Mouse (Mus musculus): ENCODE results near the gene Gm14403. TPM values are rescaled to one million over a fixed set of nuclear protein-coding genes. Genes with fewer than 3 reads are reported as not detected.
"Not testable (repeated sequence)": the region's sequence is repeated elsewhere in the genome, so short reads cannot be mapped to it uniquely, and the experiment has no call there.

The Gm14403 gene
- polyA plus RNA-seq (2016; fragmentation: Nextera tagmentation; extraction: Ambion mirVana) = 7.1 and 8.3 TPM in 2 replicates

GRCm38 (mm10) chr2:177498067-177498466 lies at the start of gene Gm14403:
Gm14403 (plus strand) TSS chr2:177498215.
- H3K27ac ChIP-seq (replicated peaks) = peak within 1 kb of the TSS; percentile 51; the same call in 1 of the 2 replicates
- WGBS = 22% methylated on average over 7 of the region's 7 CpGs
- peak; percentile 11 for DNase-seq (ENCODE audit: low spot score)

GRCm38 (mm10) chr2:177464676-177465075 lies 33.3 kb upstream of the Gm14403 start, which contains the start of gene Zfp970:
Zfp970 (plus strand) TSS chr2:177464733.
- not testable (repeated sequence) for H3K4me1 ChIP-seq; H3K27me3 ChIP-seq (replicated peaks; ENCODE audit: low read depth, poor library complexity, severe bottlenecking); H3K27ac ChIP-seq (replicated peaks); H3K36me3 ChIP-seq (replicated peaks); H3K9me3 ChIP-seq
- peak; percentile 9 for DNase-seq (ENCODE audit: low spot score)
- 8% methylated on average over 8 of the region's 9 CpGs for WGBS
- peak within 1 kb of the TSS; percentile 56 for H3K4me3 ChIP-seq

More at GRCm38 (mm10) chr2:177498067-177498466, at the start of gene Gm14403:
- H3K4me3 ChIP-seq = peak within 1 kb of the TSS; percentile 54
- not testable (repeated sequence) for H3K36me3 ChIP-seq (replicated peaks); H3K27me3 ChIP-seq (replicated peaks; ENCODE audit: low read depth, poor library complexity, severe bottlenecking); H3K4me1 ChIP-seq; H3K9me3 ChIP-seq

DNA sequence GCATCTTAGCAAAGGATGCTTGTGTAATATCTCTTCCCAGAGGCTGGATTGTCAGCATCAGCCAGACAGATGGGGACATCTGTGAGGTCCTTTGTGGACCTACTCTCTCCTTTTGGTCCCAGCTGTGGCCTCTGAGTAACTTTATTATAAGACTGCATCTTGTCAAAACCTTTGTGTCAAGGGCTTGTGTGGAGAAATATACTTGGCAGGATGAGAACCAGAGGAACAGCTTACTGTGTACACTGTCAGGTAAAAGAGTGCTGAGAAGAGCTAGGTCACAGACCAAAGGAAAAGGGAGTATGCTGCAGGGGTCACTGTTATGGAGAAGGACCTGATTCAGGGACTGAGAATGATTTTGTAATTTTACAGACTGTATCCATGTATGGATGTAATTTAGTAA lies 29.8 kb upstream of the Gm14403 start:
- H3K36me3 ChIP-seq (replicated peaks); H3K4me1 ChIP-seq; H3K27ac ChIP-seq (replicated peaks); DNase-seq (ENCODE audit: low spot score); H3K4me3 ChIP-seq; H3K9me3 ChIP-seq; H3K27me3 ChIP-seq (replicated peaks; ENCODE audit: low read depth, poor library complexity, severe bottlenecking): not testable (repeated sequence)

DNA sequence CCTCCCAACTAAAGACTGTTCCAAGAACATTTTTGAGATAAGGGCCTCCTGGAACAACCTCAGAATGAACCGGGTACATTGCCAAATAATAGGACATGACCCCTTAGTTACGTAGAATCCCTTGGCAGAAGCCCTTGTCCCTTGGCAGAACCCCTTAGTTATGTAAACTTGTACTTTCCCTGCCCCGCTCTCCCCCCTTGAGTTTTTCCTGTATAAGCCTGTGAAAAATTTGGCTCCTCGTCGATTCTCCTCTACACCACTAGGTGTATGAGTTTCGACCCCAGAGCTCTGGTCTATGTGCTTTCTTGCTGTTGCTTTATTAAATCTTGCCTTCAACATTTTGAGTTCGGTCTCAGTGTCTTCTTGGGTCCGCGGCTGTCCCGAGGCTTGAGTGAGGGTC lies 25.8 kb upstream of the Gm14403 start:
- H3K27ac ChIP-seq (replicated peaks); H3K27me3 ChIP-seq (replicated peaks; ENCODE audit: low read depth, poor library complexity, severe bottlenecking); H3K9me3 ChIP-seq; H3K4me3 ChIP-seq; DNase-seq (ENCODE audit: low spot score); H3K36me3 ChIP-seq (replicated peaks); H3K4me1 ChIP-seq: not testable (repeated sequence)
- 96% methylated on average over 7 of the region's 10 CpGs for WGBS

GRCm38 (mm10) chr2:177481971-177482370 lies 16.0 kb upstream of the Gm14403 start:
- not testable (repeated sequence) for H3K4me1 ChIP-seq; H3K9me3 ChIP-seq; H3K4me3 ChIP-seq; H3K27ac ChIP-seq (replicated peaks); DNase-seq (ENCODE audit: low spot score); H3K36me3 ChIP-seq (replicated peaks); H3K27me3 ChIP-seq (replicated peaks; ENCODE audit: low read depth, poor library complexity, severe bottlenecking)
- 95% methylated on average over 1 of the region's 1 CpGs for WGBS

GRCm38 (mm10) chr2:177483238-177483948 lies 14.6 kb upstream of the Gm14403 start:
- not testable (repeated sequence) for H3K36me3 ChIP-seq (replicated peaks); H3K27ac ChIP-seq (replicated peaks); H3K27me3 ChIP-seq (replicated peaks; ENCODE audit: low read depth, poor library complexity, severe bottlenecking); H3K4me3 ChIP-seq; H3K9me3 ChIP-seq; H3K4me1 ChIP-seq; DNase-seq (ENCODE audit: low spot score)
- 88% methylated on average over 11 of the region's 11 CpGs for WGBS

DNA sequence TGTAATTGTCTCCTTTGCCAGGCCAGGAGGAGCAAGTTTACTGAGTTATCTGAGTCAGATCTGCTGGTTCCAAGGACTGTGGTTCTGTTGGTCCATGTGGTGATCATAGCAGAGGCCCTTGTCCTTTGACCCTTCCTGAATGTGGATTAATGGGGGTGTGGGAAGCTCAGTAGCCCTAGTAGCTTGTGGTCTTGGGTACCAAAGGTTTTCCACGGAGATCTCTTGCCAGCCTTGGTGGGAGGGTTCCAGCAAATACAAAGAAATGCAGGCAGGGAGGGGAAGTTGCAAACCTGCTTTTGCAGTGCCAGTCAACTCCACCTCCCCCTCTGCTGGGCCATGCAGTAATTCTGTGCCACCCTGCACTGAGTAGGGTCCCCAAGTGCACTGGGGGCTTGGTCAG lies 1.2 kb downstream of the Gm14403 start:
- DNase-seq (ENCODE audit: low spot score); H3K27me3 ChIP-seq (replicated peaks; ENCODE audit: low read depth, poor library complexity, severe bottlenecking): not testable (repeated sequence)
- WGBS = 53% methylated on average over 1 of the region's 1 CpGs

GRCm38 (mm10) chr2:177505211-177505719 lies 7.2 kb downstream of the Gm14403 start:
- whole genome bisulfite sequencing = 91% methylated on average over 1 of the region's 1 CpGs
- not testable (repeated sequence) for H3K27ac ChIP-seq (replicated peaks); H3K27me3 ChIP-seq (replicated peaks; ENCODE audit: low read depth, poor library complexity, severe bottlenecking)

More for the DNA sequence above, 1.2 kb downstream of the Gm14403 start:
- H3K27ac ChIP-seq (replicated peaks); H3K9me3 ChIP-seq; H3K4me3 ChIP-seq; H3K4me1 ChIP-seq; H3K36me3 ChIP-seq (replicated peaks): not testable (repeated sequence)

DNA sequence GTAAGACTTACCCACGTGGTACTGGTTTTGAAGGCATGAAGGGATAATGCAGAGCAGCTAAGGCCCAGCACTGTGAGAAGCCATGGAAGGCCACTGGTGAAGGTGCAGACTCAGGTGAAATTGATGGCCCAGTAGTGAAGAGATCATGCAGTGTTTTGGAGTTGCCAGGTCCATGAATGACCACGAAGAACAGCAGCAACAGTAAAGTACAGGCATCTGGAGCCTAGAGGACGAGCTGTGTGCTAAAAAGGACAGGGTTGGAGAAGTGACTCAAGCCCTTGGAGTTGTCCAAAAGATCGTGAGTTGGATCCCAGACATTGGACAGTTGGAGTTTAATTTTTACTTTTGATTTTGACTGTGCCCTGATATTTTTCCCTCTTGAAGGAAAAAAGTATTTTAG lies 13.4 kb downstream of the Gm14403 start:
- H3K27me3 ChIP-seq (replicated peaks; ENCODE audit: low read depth, poor library complexity, severe bottlenecking); H3K4me1 ChIP-seq; H3K27ac ChIP-seq (replicated peaks); H3K9me3 ChIP-seq; DNase-seq (ENCODE audit: low spot score); H3K4me3 ChIP-seq: not testable (repeated sequence)
- peaks cover 12% of the 10 kb centered on the region for H3K36me3 ChIP-seq (replicated peaks)
- 78% methylated on average over 4 of the region's 4 CpGs for WGBS

More at GRCm38 (mm10) chr2:177505211-177505719, 7.2 kb downstream of the Gm14403 start:
- H3K4me1 ChIP-seq; DNase-seq (ENCODE audit: low spot score); H3K9me3 ChIP-seq; H3K4me3 ChIP-seq: not testable (repeated sequence)
- H3K36me3 ChIP-seq (replicated peaks) = peaks cover 12% of the 10 kb centered on the region

DNA sequence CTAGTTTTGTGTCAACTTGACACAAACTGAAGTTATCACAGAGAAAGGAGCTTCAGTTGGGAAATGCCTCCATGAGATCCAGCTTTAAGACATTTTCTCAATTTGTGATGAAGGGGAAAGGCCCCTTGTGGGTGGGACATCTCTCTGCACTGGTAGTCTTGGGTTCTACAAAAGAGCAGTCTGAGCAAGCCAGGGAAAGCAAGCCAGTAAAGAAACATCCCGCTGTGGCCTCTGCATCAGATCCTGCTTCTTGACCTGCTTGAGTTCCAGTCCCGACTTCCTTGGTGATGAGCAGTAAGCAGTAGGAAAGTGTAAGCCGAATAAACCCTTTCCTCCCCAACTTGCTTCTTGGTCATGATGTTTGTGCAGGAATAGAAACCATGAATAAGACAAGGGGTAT lies 14.0 kb downstream of the Gm14403 start:
- H3K4me3 ChIP-seq; DNase-seq (ENCODE audit: low spot score); H3K9me3 ChIP-seq; H3K27ac ChIP-seq (replicated peaks); H3K4me1 ChIP-seq; H3K27me3 ChIP-seq (replicated peaks; ENCODE audit: low read depth, poor library complexity, severe bottlenecking): not testable (repeated sequence)
- WGBS = 90% methylated on average over 3 of the region's 3 CpGs
- peaks cover 12% of the 10 kb centered on the region for H3K36me3 ChIP-seq (replicated peaks)

DNA sequence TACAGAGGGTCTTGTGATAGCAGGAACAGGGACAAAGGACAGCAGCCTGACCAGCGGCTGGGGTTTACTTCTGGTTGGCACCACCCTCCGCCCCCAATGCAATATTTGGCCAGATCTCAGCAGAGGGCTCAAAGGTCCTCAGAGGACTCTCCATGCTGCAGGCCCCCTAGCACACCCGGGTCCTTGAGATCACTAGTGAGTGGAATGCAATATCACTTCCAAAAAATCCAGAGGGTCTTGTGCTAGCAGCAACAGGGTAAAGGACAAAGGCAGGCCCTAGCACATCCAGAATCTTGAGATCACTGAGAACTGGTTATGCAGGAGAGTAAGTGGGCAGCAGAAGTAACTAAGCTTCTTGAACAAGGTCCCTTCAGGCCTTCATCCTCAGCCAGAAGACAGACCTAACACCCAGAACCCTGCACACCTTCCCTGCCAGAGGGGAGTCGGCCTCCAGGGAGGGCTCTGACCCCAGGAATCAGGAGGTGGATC lies 16.0 kb downstream of the Gm14403 start:
- H3K27me3 ChIP-seq (replicated peaks; ENCODE audit: low read depth, poor library complexity, severe bottlenecking); H3K4me3 ChIP-seq; DNase-seq (ENCODE audit: low spot score); H3K4me1 ChIP-seq; H3K36me3 ChIP-seq (replicated peaks); H3K27ac ChIP-seq (replicated peaks): not testable (repeated sequence)
- H3K9me3 ChIP-seq = peaks cover 18% of the 10 kb centered on the region; the same call in 1 of the 2 replicates
- 92% methylated on average over 4 of the region's 4 CpGs for WGBS

DNA sequence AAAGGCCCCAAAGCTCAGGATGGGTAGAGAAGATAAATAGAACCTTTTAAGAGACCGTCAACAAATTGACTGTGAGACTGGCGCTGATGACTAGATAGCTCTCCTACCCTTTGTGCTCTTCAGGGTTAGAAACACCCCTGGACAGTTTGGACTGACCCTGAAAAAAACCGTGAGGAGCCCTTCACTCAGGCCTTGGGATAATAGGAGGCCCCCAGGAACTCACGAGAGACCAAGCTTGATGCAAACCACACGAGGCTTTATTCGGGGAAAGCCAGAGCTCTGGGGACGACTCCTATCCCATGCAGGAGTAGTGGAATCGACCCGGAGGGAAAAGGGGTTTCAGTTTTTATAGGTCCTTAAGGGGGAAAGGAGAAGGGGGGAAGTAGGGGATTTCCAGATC lies 19.7 kb downstream of the Gm14403 start:
- 85% methylated on average over 9 of the region's 9 CpGs for WGBS

GRCm38 (mm10) chr2:177518354-177518753 lies 20.3 kb downstream of the Gm14403 start:
- H3K27me3 ChIP-seq (replicated peaks; ENCODE audit: low read depth, poor library complexity, severe bottlenecking); H3K36me3 ChIP-seq (replicated peaks); H3K27ac ChIP-seq (replicated peaks); H3K4me3 ChIP-seq; DNase-seq (ENCODE audit: low spot score); H3K4me1 ChIP-seq: not testable (repeated sequence)
- peaks cover 33% of the 10 kb centered on the region for H3K9me3 ChIP-seq
- 87% methylated on average over 7 of the region's 7 CpGs for WGBS

More for the DNA sequence above, 19.7 kb downstream of the Gm14403 start:
- not testable (repeated sequence) for H3K4me3 ChIP-seq; H3K27me3 ChIP-seq (replicated peaks; ENCODE audit: low read depth, poor library complexity, severe bottlenecking); H3K36me3 ChIP-seq (replicated peaks); H3K4me1 ChIP-seq; H3K27ac ChIP-seq (replicated peaks); DNase-seq (ENCODE audit: low spot score)
- H3K9me3 ChIP-seq = peaks cover 27% of the 10 kb centered on the region

All from embryonic facial prominence, embryonic 10.5 days (tissue).